In genomic region chr12:76774652-76775051, GRCm38 (mm10) we compare ENCODE assay signal across 18 mouse cellular contexts. TPM values are rescaled to one million over a fixed set of nuclear protein-coding genes. Genes with fewer than 3 reads are reported as not detected.
"Had no signal": no experiment of that assay in that cellular context is flagged by ENCODE, and none has a peak within 500 bp of the region (broad histone marks: within the 10 kb centered on the region; RNA-seq: fewer than 3 reads in every experiment).

No protein-coding gene starts in this region.

- H3K4me3 ChIP-seq: left cerebral cortex, adult 2 months; limb, embryonic 10.5 days; liver, embryonic 12.5 days; megakaryocyte, embryonic 14.5 days; midbrain, embryonic 12.5 days; neural tube, embryonic 13.5 days; stomach, embryonic 15.5 days had no signal

- H3K27ac ChIP-seq: left cerebral cortex, adult 2 months; limb, embryonic 10.5 days; liver, embryonic 12.5 days; midbrain, embryonic 12.5 days; neural tube, embryonic 13.5 days; stomach, embryonic 15.5 days had no signal

- H3K9me3 ChIP-seq: limb, embryonic 10.5 days; liver, embryonic 12.5 days; megakaryocyte, embryonic 14.5 days; midbrain, embryonic 12.5 days; neural tube, embryonic 13.5 days; stomach, embryonic 15.5 days had no signal

- H3K9ac ChIP-seq: liver, embryonic 12.5 days; lung, embryonic 14.5 days; midbrain, embryonic 12.5 days; neural tube, embryonic 13.5 days; stomach, embryonic 15.5 days had no signal

- H3K4me2 ChIP-seq: liver, embryonic 12.5 days; lung, embryonic 14.5 days; midbrain, embryonic 12.5 days; neural tube, embryonic 13.5 days; stomach, embryonic 15.5 days had no signal

- ATAC-seq: liver, embryonic 12.5 days; midbrain, embryonic 16.5 days had no signal

- DNase-seq: kidney, postnatal 25 days; lung, embryonic 14.5 days; lung, postnatal 10 days; lung, postnatal 4 days; retina, postnatal 1 day; right cerebral cortex, postnatal 4 days; spleen, adult 18-20 months; thymus, adult 2 months; thymus, postnatal 4 days had no signal

- H3K4me1 ChIP-seq: liver, embryonic 12.5 days; midbrain, embryonic 12.5 days; neural tube, embryonic 13.5 days; stomach, embryonic 15.5 days had no signal

- H3K27me3 ChIP-seq: liver, embryonic 12.5 days; megakaryocyte, embryonic 14.5 days; midbrain, embryonic 12.5 days; neural tube, embryonic 13.5 days; stomach, embryonic 15.5 days had no signal

RNA-seq across cellular contexts. Expression of gene Gpx2, which starts 20.7 kb away (rescaled TPM):
- polyA plus RNA-seq: liver, embryonic 12.5 days; midbrain, embryonic 12.5 days; testis, adult 2 months had no signal
